Mouse (Mus musculus): ENCODE data around the gene Olfr1463. TPM values are rescaled to one million over a fixed set of nuclear protein-coding genes. Genes with fewer than 3 reads are reported as not detected.

Olfr1463 gene
- polyA plus RNA-seq (2012; fragmentation: generic; extraction: Trizol), result not detected
- long read RNA-seq, experiment 1, result 0 reads
- long read RNA-seq, experiment 2, result 0 reads

DNA sequence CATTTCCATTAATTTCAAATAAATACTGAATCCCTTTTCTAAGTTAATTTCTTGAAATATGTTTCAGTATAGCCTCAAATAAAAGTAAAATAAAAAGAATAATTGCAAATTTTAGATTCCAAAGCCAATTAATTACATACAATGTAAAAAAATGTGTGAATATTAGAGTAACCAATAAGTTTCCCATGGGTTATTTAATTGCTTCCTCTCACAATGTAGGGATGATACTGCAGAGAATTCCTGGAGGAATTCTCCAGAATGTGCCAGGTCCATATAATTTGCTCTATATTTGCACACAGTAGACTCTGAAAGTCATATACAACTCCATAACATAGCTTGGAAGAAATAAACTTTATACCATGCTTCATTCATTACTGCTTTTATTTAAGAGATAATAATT, at the start of gene Olfr1463:
Gene Olfr1463, plus strand, starts transcription at position 301 of the 400 bp plus-strand sequence.
- TF ChIP-seq MYOD1 (IDR thresholded peaks at IDR 0.05; ENCODE audit: control insufficient read depth, insufficient read length, low read depth) (no peak), FOSL1 (IDR thresholded peaks at IDR 0.05; ENCODE audit: insufficient read depth, low read length, poor library complexity, severe bottlenecking) (no peak), MAX (IDR thresholded peaks at IDR 0.05) (no peak), USF1 (IDR thresholded peaks at IDR 0.05; ENCODE audit: low read depth) (no peak), MYOG (IDR thresholded peaks at IDR 0.05; ENCODE audit: control insufficient read depth, extremely low read depth, insufficient read length) (no peak), CEBPB (IDR thresholded peaks at IDR 0.05; ENCODE audit: low read depth) (no peak), CTCF (IDR thresholded peaks at IDR 0.05; ENCODE audit: control insufficient read depth, insufficient read depth, insufficient read length) (no peak)
- Histone ChIP-seq H3K27me3 (ENCODE audit: control insufficient read depth, insufficient read depth, insufficient read length) (no peaks in the 10 kb centered on the region), H3K36me3 (ENCODE audit: control insufficient read depth, insufficient read depth) (no peaks in the 10 kb centered on the region), H3K4me3 (ENCODE audit: insufficient read depth, poor library complexity, severe bottlenecking) (no peak within 1 kb of the TSS), H3K79me3 (ENCODE audit: low read depth) (no peaks in the 10 kb centered on the region), H3ac (ENCODE audit: control insufficient read depth, insufficient read length, low read depth) (no peak within 1 kb of the TSS), H3K79me2 (ENCODE audit: control insufficient read depth, insufficient read depth) (no peaks in the 10 kb centered on the region)

DNA sequence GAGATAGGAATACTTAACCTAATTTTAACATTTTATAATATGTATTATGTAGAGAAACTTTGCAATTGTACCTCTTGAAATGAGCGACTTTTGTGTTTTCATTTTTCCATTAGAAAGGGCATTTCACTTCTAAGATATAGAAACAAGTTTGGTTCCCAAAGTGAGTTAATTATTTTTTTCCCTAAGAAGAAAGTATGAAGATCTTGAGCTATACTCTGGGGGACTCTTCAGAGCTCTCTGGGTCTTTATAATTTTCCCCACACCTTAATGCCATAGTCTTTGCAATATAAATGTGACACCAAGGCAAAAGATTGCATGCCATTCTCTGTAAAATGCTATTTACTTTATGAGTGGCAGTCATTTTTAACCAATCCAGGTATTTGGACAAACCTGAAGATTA, 45.7 kb upstream of the Olfr1463 start, which contains the start of gene Olfr1462:
Gene Olfr1462, plus strand, starts transcription at position 301 of the 400 bp plus-strand sequence.
- Histone ChIP-seq H3K79me2 (ENCODE audit: control insufficient read depth, insufficient read depth) (no peaks in the 10 kb centered on the region), H3ac (ENCODE audit: control insufficient read depth, insufficient read length, low read depth) (no peak within 1 kb of the TSS), H3K36me3 (ENCODE audit: control insufficient read depth, insufficient read depth) (no peaks in the 10 kb centered on the region), H3K79me3 (ENCODE audit: low read depth) (no peaks in the 10 kb centered on the region), H3K27me3 (ENCODE audit: control insufficient read depth, insufficient read depth, insufficient read length) (no peaks in the 10 kb centered on the region), H3K4me3 (ENCODE audit: insufficient read depth, poor library complexity, severe bottlenecking) (no peak within 1 kb of the TSS)
- TF ChIP-seq MAX (IDR thresholded peaks at IDR 0.05) (no peak), MYOD1 (IDR thresholded peaks at IDR 0.05; ENCODE audit: control insufficient read depth, insufficient read length, low read depth) (no peak), CTCF (IDR thresholded peaks at IDR 0.05; ENCODE audit: control insufficient read depth, insufficient read depth, insufficient read length) (no peak), MYOG (IDR thresholded peaks at IDR 0.05; ENCODE audit: control insufficient read depth, extremely low read depth, insufficient read length) (no peak), FOSL1 (IDR thresholded peaks at IDR 0.05; ENCODE audit: insufficient read depth, low read length, poor library complexity, severe bottlenecking) (no peak), CEBPB (IDR thresholded peaks at IDR 0.05; ENCODE audit: low read depth) (no peak), USF1 (IDR thresholded peaks at IDR 0.05; ENCODE audit: low read depth) (no peak)

DNA sequence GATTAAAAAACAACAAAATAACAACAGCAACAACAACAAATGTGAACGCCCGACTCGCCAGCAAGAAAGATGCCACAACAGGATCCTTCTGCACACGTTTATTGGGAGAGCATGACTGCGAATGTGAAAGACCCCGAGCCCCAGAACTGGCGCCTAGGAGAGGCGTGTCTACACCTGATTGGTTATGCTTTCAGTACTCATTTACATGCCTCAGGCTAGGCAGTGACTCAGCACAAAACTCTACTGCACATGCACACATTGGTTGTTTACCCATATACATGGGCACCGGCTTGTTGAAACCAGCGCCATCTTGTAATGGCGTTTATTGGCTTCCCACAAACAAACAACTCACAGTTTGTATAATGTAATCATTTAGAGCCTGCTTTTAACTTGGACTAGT, 9.5 kb upstream of the Olfr1463 start:
- Histone ChIP-seq H3K36me3 (ENCODE audit: control insufficient read depth, insufficient read depth) (no peaks in the 10 kb centered on the region), H3ac (ENCODE audit: control insufficient read depth, insufficient read length, low read depth) (no peak overlapping the region), H3K79me2 (ENCODE audit: control insufficient read depth, insufficient read depth) (no peaks in the 10 kb centered on the region), H3K79me3 (ENCODE audit: low read depth) (no peaks in the 10 kb centered on the region), H3K4me3 (ENCODE audit: insufficient read depth, poor library complexity, severe bottlenecking) (no peak overlapping the region), H3K27me3 (ENCODE audit: control insufficient read depth, insufficient read depth, insufficient read length) (no peaks in the 10 kb centered on the region)
- TF ChIP-seq CEBPB (IDR thresholded peaks at IDR 0.05; ENCODE audit: low read depth) (no peak), USF1 (IDR thresholded peaks at IDR 0.05; ENCODE audit: low read depth) (no peak), MYOD1 (IDR thresholded peaks at IDR 0.05; ENCODE audit: control insufficient read depth, insufficient read length, low read depth) (no peak), FOSL1 (IDR thresholded peaks at IDR 0.05; ENCODE audit: insufficient read depth, low read length, poor library complexity, severe bottlenecking) (no peak), CTCF (IDR thresholded peaks at IDR 0.05; ENCODE audit: control insufficient read depth, insufficient read depth, insufficient read length) (no peak), MYOG (IDR thresholded peaks at IDR 0.05; ENCODE audit: control insufficient read depth, extremely low read depth, insufficient read length) (no peak), MAX (IDR thresholded peaks at IDR 0.05) (no peak)

Other genes starting within 250 kb of the Olfr1463 start
- gene Olfr1451, start 236.3 kb upstream of the Olfr1463 start, polyA plus RNA-seq (2012; fragmentation: generic; extraction: Trizol), result not detected
- not detected for gene Olfr1453, start 203.0 kb upstream of the Olfr1463 start, polyA plus RNA-seq (2012; fragmentation: generic; extraction: Trizol)
- not detected for gene Olfr1454, start 170.7 kb upstream of the Olfr1463 start, polyA plus RNA-seq (2012; fragmentation: generic; extraction: Trizol)
- not detected for gene Olfr1457, start 133.4 kb upstream of the Olfr1463 start, polyA plus RNA-seq (2012; fragmentation: generic; extraction: Trizol)
- gene Olfr1458, start 124.6 kb upstream of the Olfr1463 start, polyA plus RNA-seq (2012; fragmentation: generic; extraction: Trizol), result not detected
- gene Olfr1459, start 81.8 kb upstream of the Olfr1463 start, polyA plus RNA-seq (2012; fragmentation: generic; extraction: Trizol), result 0.01 TPM
- gene Olfr1461, start 68.3 kb upstream of the Olfr1463 start, polyA plus RNA-seq (2012; fragmentation: generic; extraction: Trizol), result not detected
- not detected for gene Olfr1462, start 45.6 kb upstream of the Olfr1463 start, polyA plus RNA-seq (2012; fragmentation: generic; extraction: Trizol)
- gene Olfr1465, start 84.2 kb downstream of the Olfr1463 start, polyA plus RNA-seq (2012; fragmentation: generic; extraction: Trizol), result not detected
- gene Olfr1466, start 107.5 kb downstream of the Olfr1463 start, polyA plus RNA-seq (2012; fragmentation: generic; extraction: Trizol), result not detected
- not detected for gene Olfr1467, start 130.9 kb downstream of the Olfr1463 start, polyA plus RNA-seq (2012; fragmentation: generic; extraction: Trizol)
- gene Olfr1469, start 176.5 kb downstream of the Olfr1463 start, polyA plus RNA-seq (2012; fragmentation: generic; extraction: Trizol), result not detected
- gene Olfr1471, start 212.1 kb downstream of the Olfr1463 start, polyA plus RNA-seq (2012; fragmentation: generic; extraction: Trizol), result not detected
- gene Olfr1472, start 224.8 kb downstream of the Olfr1463 start, polyA plus RNA-seq (2012; fragmentation: generic; extraction: Trizol), result not detected
- gene Olfr1474, start 238.2 kb downstream of the Olfr1463 start, polyA plus RNA-seq (2012; fragmentation: generic; extraction: Trizol), result not detected
- not detected for gene Olfr1475, start 248.9 kb downstream of the Olfr1463 start, polyA plus RNA-seq (2012; fragmentation: generic; extraction: Trizol)

Measured in C2C12 (cell line).